Mouse (Mus musculus) MEL (cell line): ENCODE results near the gene Ube2u. TPM values are rescaled to one million over a fixed set of nuclear protein-coding genes. Genes with fewer than 3 reads are reported as not detected.

Experiments used
- DNase-seq: peaks from one replicate; pipeline ENCODE4 v3.0.0; 2011; ENCODE audit warnings: low read depth, low spot score
- H3K27ac ChIP-seq: 2 replicates; pipeline ENCODE4 v1.5.1; 2012; ENCODE audit warnings: low read depth, mild to moderate bottlenecking, control low read depth, low read length, moderate library complexity; ENCODE audit not compliant: control insufficient read depth
- H3K27me3 ChIP-seq, 2 experiments: fragments of 150-350 bp in 1 of 2; sonication (generic) in 1 of 2; 2 replicates each; pipeline ENCODE4 v1.6.1; 2012; ENCODE audit warnings: low read length in 2 of 2, mild to moderate bottlenecking in 2 of 2, improper control_type of control experiment in 1 of 2, moderate library complexity in 1 of 2; ENCODE audit not compliant: insufficient read depth in 2 of 2, control insufficient read depth in 1 of 2
- H3K36me3 ChIP-seq, 2 experiments: 2 replicates each; pipeline ENCODE4 v1.6.1; 2012 to 2014; ENCODE audit warnings: low read length in 2 of 2, improper control_type of control experiment in 1 of 2, inconsistent platforms in 1 of 2, mild to moderate bottlenecking in 1 of 2; ENCODE audit not compliant: insufficient read depth in 2 of 2, control insufficient read depth in 1 of 2
- H3K4me1 ChIP-seq, 2 experiments: fragments of 150-350 bp in 1 of 2; sonication (generic) in 1 of 2; 2 replicates each; pipeline ENCODE4 v1.6.1; 2012; ENCODE audit warnings: low read length in 2 of 2, improper control_type of control experiment in 1 of 2, mild to moderate bottlenecking in 1 of 2; ENCODE audit not compliant: insufficient read depth in 2 of 2, control insufficient read depth in 1 of 2
- H3K4me3 ChIP-seq, 2 experiments: fragments of 150-350 bp in 1 of 2; sonication (generic) in 1 of 2; 2 replicates each; pipeline ENCODE4 v1.5.1; 2012; ENCODE audit warnings: low read depth in 2 of 2, low read length in 2 of 2, mild to moderate bottlenecking in 2 of 2, moderate library complexity in 2 of 2, control low read depth in 1 of 2, improper control_type of control experiment in 1 of 2; ENCODE audit not compliant: control insufficient read depth in 1 of 2, insufficient read depth in 1 of 2
- H3K79me2 ChIP-seq: 2 replicates; pipeline ENCODE4 v1.6.1; 2012; ENCODE audit warnings: mild to moderate bottlenecking, low read length, moderate library complexity; ENCODE audit not compliant: control insufficient read depth, poor library complexity, insufficient read depth
- H3K9ac ChIP-seq: 2 replicates; pipeline ENCODE4 v1.6.1; 2012; ENCODE audit warnings: low read depth, mild to moderate bottlenecking, control low read depth, low read length, moderate library complexity; ENCODE audit not compliant: control insufficient read depth, poor library complexity, severe bottlenecking
- H3K9me3 ChIP-seq: fragments of 150-350 bp; sonication (generic); replicated peaks from 2 replicates; pipeline ENCODE4 v1.6.1; 2012; ENCODE audit warnings: mild to moderate bottlenecking, low read length, improper control_type of control experiment, moderate library complexity; ENCODE audit not compliant: insufficient read depth
- BHLHE40 ChIP-seq: IDR thresholded peaks from 2 replicates; pipeline ENCODE4 v1.6.1; 2012; ENCODE audit warnings: low read depth, mild to moderate bottlenecking, inconsistent platforms, low read length, improper control_type of control experiment, borderline replicate concordance
- CHD2 ChIP-seq: IDR thresholded peaks from 2 replicates; pipeline ENCODE4 v1.6.1; 2011; ENCODE audit warnings: low read length, improper control_type of control experiment
- CTCF ChIP-seq, 3 experiments: IDR thresholded peaks in 2 of 3; conservative IDR thresholded peaks in 1 of 3; 2 replicates each; pipeline ENCODE4 v1.5.1; 2011 to 2012; ENCODE audit warnings: low read length in 3 of 3, low read depth in 2 of 3, mild to moderate bottlenecking in 2 of 3, improper control_type of control experiment in 1 of 3, inconsistent platforms in 1 of 3, mixed read lengths in 1 of 3, moderate library complexity in 1 of 3; ENCODE audit not compliant: control insufficient read depth in 1 of 3, insufficient read depth in 1 of 3, poor library complexity in 1 of 3, severe bottlenecking in 1 of 3
- ELF1 ChIP-seq: IDR thresholded peaks from 2 replicates; pipeline ENCODE4 v1.6.1; 2014; ENCODE audit warnings: low read depth, mild to moderate bottlenecking, inconsistent platforms, low read length, improper control_type of control experiment, moderate library complexity
- JUND ChIP-seq: IDR thresholded peaks from 2 replicates; pipeline ENCODE4 v1.6.1; 2011; ENCODE audit warnings: low read depth, mild to moderate bottlenecking, improper control_type of control experiment, low read length
- MAFK ChIP-seq: IDR thresholded peaks from 2 replicates; pipeline ENCODE4 v1.6.1; 2011; ENCODE audit warnings: low read depth, mild to moderate bottlenecking, low read length, improper control_type of control experiment, borderline replicate concordance
- MEF2A ChIP-seq: IDR thresholded peaks from 2 replicates; pipeline ENCODE4 v1.6.1; 2014; ENCODE audit warnings: low read depth, mild to moderate bottlenecking, inconsistent platforms, low read length, improper control_type of control experiment; ENCODE audit not compliant: poor library complexity, insufficient replicate concordance, severe bottlenecking; ENCODE audit errors: extremely low read depth
- NELFE ChIP-seq: IDR thresholded peaks from 2 replicates; pipeline ENCODE4 v1.6.1; 2011; ENCODE audit warnings: low read depth, low read length, improper control_type of control experiment
- POLR2AphosphoS5 ChIP-seq: IDR thresholded peaks from 2 replicates; pipeline ENCODE4 v1.6.1; 2012; ENCODE audit warnings: low read depth, borderline replicate concordance, mild to moderate bottlenecking, inconsistent platforms, low read length, moderate library complexity, mixed read lengths
- RAD21 ChIP-seq: IDR thresholded peaks from 2 replicates; pipeline ENCODE4 v1.6.1; 2011; ENCODE audit warnings: mild to moderate bottlenecking, low read depth, low read length, improper control_type of control experiment
- RCOR1 ChIP-seq: IDR thresholded peaks from 2 replicates; pipeline ENCODE4 v1.6.1; 2012; ENCODE audit warnings: low read depth, mild to moderate bottlenecking, inconsistent platforms, low read length, improper control_type of control experiment
- SIN3A ChIP-seq: IDR thresholded peaks from 2 replicates; pipeline ENCODE4 v1.6.1; 2012; ENCODE audit warnings: low read length, improper control_type of control experiment, inconsistent platforms
- TCF12 ChIP-seq: IDR thresholded peaks from 2 replicates; pipeline ENCODE4 v1.6.1; 2014; ENCODE audit warnings: low read depth, mild to moderate bottlenecking, inconsistent platforms, low read length, improper control_type of control experiment, moderate library complexity
- USF2 ChIP-seq, 2 experiments: IDR thresholded peaks; 2 replicates each; pipeline ENCODE4 v1.6.1; 2011 to 2012; ENCODE audit warnings: improper control_type of control experiment in 2 of 2, low read length in 2 of 2, borderline replicate concordance in 1 of 2, inconsistent platforms in 1 of 2, low read depth in 1 of 2, mild to moderate bottlenecking in 1 of 2; ENCODE audit not compliant: insufficient read depth in 1 of 2
- ZMIZ1 ChIP-seq: IDR thresholded peaks from 2 replicates; pipeline ENCODE4 v1.6.1; 2012; ENCODE audit warnings: low read depth, mild to moderate bottlenecking, inconsistent platforms, low read length, improper control_type of control experiment, moderate library complexity
- polyA plus RNA-seq, 2 experiments: library from polyadenylated mRNA; stranded (reverse) in 1 of 2; unstranded in 1 of 2; fragments of >175 nt in 1 of 2; fragments of >200 nt in 1 of 2; gene quantifications; 2 replicates each; pipeline versions ENCODE4 v1.2.1 to v1.2.4; 2012; ENCODE audit warnings: low replicate concordance in 2 of 2, low read depth in 1 of 2; ENCODE audit not compliant: insufficient read length in 2 of 2, insufficient read depth in 1 of 2, missing spikeins in 1 of 2
- total RNA-seq: library from RNA; depleted of rRNA; stranded (reverse); fragments of 300-350 nt; gene quantifications from 2 replicates; pipeline ENCODE4 v1.2.3, GENCODE M21; 2012

Ube2u gene
- total and polyA plus RNA-seq, 3 experiments = not detected

- Histone ChIP-seq H3K79me2 (no peaks in the 10 kb centered on the region), H3K36me3 (no peaks in the 10 kb centered on the region), H3K27ac (no peak overlapping the region), H3K27me3 (no peaks in the 10 kb centered on the region), H3K9me3 (no peaks in the 10 kb centered on the region)
- no peak for DNase-seq
- no peak for TF ChIP-seq CHD2
- TF ChIP-seq JUND = no peak
- TF ChIP-seq MAFK = no peak
- TF ChIP-seq ELF1 = no peak
- no peak for TF ChIP-seq RAD21
- TF ChIP-seq, all 39 proteins: peak for 0
- Histone ChIP-seq H3K9ac (no peak overlapping the region), H3K4me3 (no peak overlapping the region), H3K4me1 (no peaks in the 10 kb centered on the region)
Measured at GRCm38 (mm10) chr4:100462493-100463120, 16.0 kb upstream of the Ube2u start.

DNA sequence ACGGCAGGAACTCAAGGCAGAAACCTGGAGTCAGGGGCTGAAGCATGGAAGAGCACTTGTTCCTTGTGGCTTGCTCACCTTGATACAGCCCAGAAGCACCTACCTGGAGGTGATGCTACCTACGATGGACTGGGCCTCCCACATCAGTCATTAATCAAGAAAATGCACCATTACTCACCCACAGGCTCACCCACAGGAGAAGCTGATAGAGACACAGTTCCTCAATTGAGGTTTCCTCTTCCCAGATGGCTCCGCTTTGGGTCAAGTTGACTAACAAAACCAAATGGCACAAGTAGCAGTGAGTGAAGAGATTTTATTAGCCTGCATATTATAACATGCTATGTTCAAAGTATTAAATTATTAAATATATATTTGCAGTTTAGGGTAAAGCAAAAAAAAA lies 9.8 kb downstream of the Ube2u start:
- H3K4me1 ChIP-seq = no peaks in the 10 kb centered on the region
- TF ChIP-seq TCF12 (no peak), ZMIZ1 (no peak), RCOR1 (no peak), MEF2A (no peak), SIN3A (no peak), ELF1 (no peak), POLR2AphosphoS5 (no peak), CTCF (IDR thresholded peaks at IDR 0.05 in 2 of 3, conservative IDR thresholded peaks at IDR 0.05 in 1 of 3; ENCODE audit: control insufficient read depth in 1 of 3, insufficient read depth in 1 of 3, low read depth in 2 of 3, low read length in 3 of 3, poor library complexity in 1 of 3, severe bottlenecking in 1 of 3) (no peak), NELFE (no peak), BHLHE40 (no peak), CHD2 (no peak), USF2 (IDR thresholded peaks at IDR 0.05; ENCODE audit: borderline replicate concordance in 1 of 2, insufficient read depth in 1 of 2, low read depth in 1 of 2, low read length in 2 of 2) (no peak)
- H3K27ac ChIP-seq = no peak overlapping the region
- no peaks in the 10 kb centered on the region for H3K79me2 ChIP-seq
- H3K27me3 ChIP-seq = no peaks in the 10 kb centered on the region
- H3K36me3 ChIP-seq = no peaks in the 10 kb centered on the region
- no peaks in the 10 kb centered on the region for H3K9me3 ChIP-seq
- H3K4me3 ChIP-seq = no peak overlapping the region
- no peak for DNase-seq
- H3K9ac ChIP-seq = no peak overlapping the region
